Mouse (Mus musculus): ENCODE measurements around the gene Tom1l2.

DNA sequence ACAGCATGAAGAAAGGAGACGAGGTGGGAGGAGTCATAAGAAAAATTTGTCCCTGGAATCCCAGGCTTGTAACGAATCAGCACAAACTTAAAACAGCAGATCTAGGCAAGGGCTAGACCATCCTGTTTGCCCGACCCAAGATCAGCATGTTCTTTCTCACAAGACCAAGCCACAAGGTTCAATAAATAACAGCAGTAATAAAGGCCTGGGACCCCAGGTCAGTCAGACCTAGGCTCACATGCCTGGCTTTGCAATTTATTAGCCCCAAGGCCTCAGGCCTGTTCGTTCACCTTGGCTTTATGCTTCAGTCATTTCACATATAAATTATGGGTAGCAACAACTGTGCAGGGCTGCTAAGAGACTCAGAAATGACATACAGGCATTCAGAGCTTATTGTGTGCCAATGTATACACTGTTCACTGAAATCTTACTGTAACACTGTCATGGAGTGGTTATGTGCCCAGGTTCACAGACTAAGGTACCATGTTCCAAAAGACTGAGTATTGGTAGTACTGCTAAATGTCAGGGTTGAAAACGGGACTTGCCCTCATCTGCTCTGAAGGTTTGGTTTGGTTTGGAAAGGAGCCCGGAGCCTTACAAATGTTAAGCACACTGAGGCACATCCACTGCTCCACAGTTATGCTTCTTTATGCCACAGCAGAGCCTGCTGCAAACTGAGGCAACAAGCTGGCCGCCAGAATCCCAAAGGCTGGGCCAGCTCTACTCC, 35.2 kb downstream of the Tom1l2 start:
- TF ChIP-seq POLR2A (IDR thresholded peaks at IDR 0.05; ENCODE audit: extremely low read depth, insufficient read depth, low read length) (no peak), CTCF (IDR thresholded peaks at IDR 0.05; ENCODE audit: extremely low read depth, insufficient read depth, low read length) (no peak)
